Mouse (Mus musculus): Measurements from ENCODE around the gene Dync1i1. TPM values are rescaled to one million over a fixed set of nuclear protein-coding genes. Genes with fewer than 3 reads are reported as not detected.

Dync1i1 gene
- polyA plus RNA-seq, 1 experiment from 2014 or later = 4.0 TPM

DNA sequence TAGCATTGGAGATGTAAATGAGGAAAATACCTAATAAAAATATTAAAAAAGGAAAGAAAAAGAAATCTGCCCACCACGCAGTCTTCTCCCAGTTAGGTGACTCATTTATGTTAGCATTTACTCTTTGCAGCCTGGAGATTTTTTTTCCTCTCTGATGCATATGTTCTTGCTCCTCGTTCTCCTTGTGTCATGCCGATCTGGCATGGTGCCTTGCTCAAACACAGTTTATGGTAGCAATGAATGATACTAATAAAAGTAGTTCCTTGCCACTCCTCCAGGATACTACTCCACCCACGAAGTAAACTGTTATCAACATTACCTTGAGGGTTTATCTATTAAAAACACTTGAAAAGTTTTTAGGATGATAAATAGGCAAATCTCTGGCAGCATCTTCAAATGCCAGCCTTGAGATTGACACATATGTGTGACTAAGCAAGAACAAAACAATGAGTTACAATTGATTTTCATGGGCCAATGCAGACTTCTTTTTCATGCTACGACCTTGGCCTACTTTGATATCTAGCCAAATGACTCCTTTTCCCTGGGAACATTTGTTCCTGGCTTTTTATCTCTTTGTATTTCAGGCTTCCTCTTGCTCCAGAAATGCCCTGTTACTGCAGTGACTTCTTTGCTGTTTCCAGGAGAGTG is 68.8 kb downstream of the Dync1i1 start:
- no peak for DNase-seq (ENCODE audit: low spot score)
- Histone ChIP-seq H3K27ac (ENCODE audit: low read depth, low read length) (no peak overlapping the region), H3K27me3 (ENCODE audit: control insufficient read depth, insufficient read depth, low read length) (no peaks in the 10 kb centered on the region), H3K9ac (ENCODE audit: low read depth, low read length) (no peak overlapping the region), H3K9me3 (ENCODE audit: control insufficient read depth, low read length) (no peaks in the 10 kb centered on the region), H3K4me2 (replicated peaks; ENCODE audit: low read depth, low read length) (no peak overlapping the region), H3K4me1 (replicated peaks; ENCODE audit: control insufficient read depth, insufficient read depth, low read length) (no peaks in the 10 kb centered on the region), H3K36me3 (ENCODE audit: control insufficient read depth, insufficient read depth, low read length) (no peaks in the 10 kb centered on the region), H3K4me3 (ENCODE audit: low read depth, low read length) (no peak overlapping the region)
- ATAC-seq (ENCODE audit: low FRiP score) = no peak
- WGBS = 67% methylated on average over 5 of the region's 5 CpGs

DNA sequence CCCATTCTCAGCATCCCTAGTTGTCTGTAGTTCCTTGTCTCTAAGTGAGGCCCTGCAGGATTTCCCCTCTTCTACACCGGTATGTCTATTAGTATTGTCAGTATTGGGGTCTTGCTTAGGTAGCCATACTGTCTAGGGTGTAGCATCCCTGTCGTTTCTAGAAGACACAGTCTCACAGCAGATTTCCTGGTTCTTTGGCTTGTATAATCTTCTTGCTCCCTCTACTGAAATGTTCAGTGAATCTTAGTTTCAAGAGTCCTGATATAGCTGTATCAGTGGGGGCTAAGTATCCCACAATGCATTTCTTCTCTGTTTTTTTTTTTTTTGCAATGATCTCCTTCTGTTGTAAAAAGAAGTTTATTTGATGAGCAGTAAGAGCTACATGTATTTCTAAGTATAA is 69.9 kb downstream of the Dync1i1 start:
- Histone ChIP-seq H3K9me3 (ENCODE audit: control insufficient read depth, low read length) (no peaks in the 10 kb centered on the region), H3K9ac (ENCODE audit: low read depth, low read length) (no peak overlapping the region), H3K4me3 (ENCODE audit: low read depth, low read length) (no peak overlapping the region), H3K27me3 (ENCODE audit: control insufficient read depth, insufficient read depth, low read length) (no peaks in the 10 kb centered on the region), H3K4me1 (replicated peaks; ENCODE audit: control insufficient read depth, insufficient read depth, low read length) (no peaks in the 10 kb centered on the region), H3K36me3 (ENCODE audit: control insufficient read depth, insufficient read depth, low read length) (no peaks in the 10 kb centered on the region), H3K4me2 (replicated peaks; ENCODE audit: low read depth, low read length) (no peak overlapping the region), H3K27ac (ENCODE audit: low read depth, low read length) (no peak overlapping the region)
- ATAC-seq (ENCODE audit: low FRiP score) = no peak
- DNase-seq (ENCODE audit: low spot score) = no peak
- 84% methylated on average over 2 of the region's 2 CpGs for WGBS

DNA sequence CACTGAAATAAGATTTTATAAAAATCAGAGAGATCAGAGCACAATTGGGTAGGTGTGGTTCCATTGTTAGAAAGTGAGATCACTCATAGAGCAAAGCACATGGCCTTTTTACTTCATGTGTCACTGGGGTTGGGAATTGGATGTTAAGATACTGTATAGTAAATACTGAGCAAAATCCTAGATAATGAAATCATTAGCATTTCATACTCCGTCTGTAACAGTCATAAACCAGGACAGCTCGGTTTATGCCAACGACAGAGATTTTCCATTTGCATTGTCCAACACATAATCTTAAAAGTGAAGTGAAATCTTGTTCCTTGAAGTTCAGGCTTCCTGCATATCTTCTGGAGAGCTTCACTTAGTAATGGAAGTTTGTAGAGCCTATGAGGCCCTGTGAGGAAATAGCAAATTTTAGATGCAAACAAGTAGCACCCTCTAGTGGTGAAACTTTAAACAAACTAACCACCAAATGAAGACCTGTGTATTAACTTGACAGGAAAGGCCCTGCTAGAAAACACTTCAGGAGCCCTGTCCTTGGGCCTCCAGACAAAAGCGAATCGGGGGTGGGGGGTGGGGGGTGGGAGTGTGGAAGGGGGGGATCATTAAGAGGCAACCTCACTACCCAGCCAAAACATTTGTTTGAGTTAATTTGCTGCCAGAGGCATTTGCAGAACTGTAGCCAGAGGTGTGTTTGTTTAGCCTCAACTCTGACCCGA is 76.8 kb downstream of the Dync1i1 start:
- no peaks in the 10 kb centered on the region for H3K36me3 ChIP-seq (ENCODE audit: control insufficient read depth, insufficient read depth, low read length)
- no peaks in the 10 kb centered on the region for H3K27me3 ChIP-seq (ENCODE audit: control insufficient read depth, insufficient read depth, low read length)
- peak; percentile 69; the same call in 1 of the 2 replicates for ATAC-seq (ENCODE audit: low FRiP score)
- H3K9ac ChIP-seq (ENCODE audit: low read depth, low read length) = no peak overlapping the region
- WGBS = 53% methylated on average over 6 of the region's 6 CpGs
- H3K4me1 ChIP-seq (replicated peaks; ENCODE audit: control insufficient read depth, insufficient read depth, low read length) = no peaks in the 10 kb centered on the region
- DNase-seq (ENCODE audit: low spot score) = peak; percentile 72
- H3K9me3 ChIP-seq (ENCODE audit: control insufficient read depth, low read length) = no peaks in the 10 kb centered on the region
- H3K4me2 ChIP-seq (replicated peaks; ENCODE audit: low read depth, low read length) = no peak overlapping the region
- no peak overlapping the region for H3K27ac ChIP-seq (ENCODE audit: low read depth, low read length)
- H3K4me3 ChIP-seq (ENCODE audit: low read depth, low read length) = no peak overlapping the region

DNA sequence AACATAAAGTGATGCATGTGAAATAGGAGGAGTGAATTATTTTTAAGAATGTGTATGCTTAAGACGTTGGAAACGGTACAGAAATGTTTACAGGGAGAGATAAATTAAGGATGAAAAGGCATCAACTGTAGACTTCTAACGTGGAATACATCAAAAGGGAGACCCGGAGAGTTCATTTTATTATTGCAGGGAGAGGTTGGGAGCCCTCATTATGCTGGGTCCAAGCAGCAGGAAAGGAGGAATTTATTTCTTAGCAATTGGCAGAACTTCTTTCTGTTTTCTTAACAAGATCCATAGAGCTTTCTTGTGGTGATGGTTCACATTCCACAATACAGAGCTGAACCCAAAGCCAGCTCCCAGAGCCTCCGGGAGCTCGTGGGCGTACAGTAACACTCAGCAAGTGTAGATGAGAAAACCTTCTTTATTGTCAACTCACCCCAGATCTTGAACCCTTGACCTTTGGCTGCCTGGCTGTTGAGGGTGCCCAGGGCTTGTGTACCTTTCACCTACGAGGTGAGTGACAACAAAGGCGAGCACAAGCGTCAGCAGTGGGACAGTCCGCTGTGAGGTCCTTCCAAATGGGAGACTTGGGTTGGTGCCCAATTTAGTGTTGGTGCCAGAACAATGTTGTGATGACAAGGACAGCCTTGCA is 77.5 kb downstream of the Dync1i1 start:
- no peaks in the 10 kb centered on the region for H3K4me1 ChIP-seq (replicated peaks; ENCODE audit: control insufficient read depth, insufficient read depth, low read length)
- H3K4me2 ChIP-seq (replicated peaks; ENCODE audit: low read depth, low read length) = no peak overlapping the region
- H3K27ac ChIP-seq (ENCODE audit: low read depth, low read length) = no peak overlapping the region
- WGBS = 63% methylated on average over 11 of the region's 11 CpGs
- H3K9ac ChIP-seq (ENCODE audit: low read depth, low read length) = no peak overlapping the region
- ATAC-seq (ENCODE audit: low FRiP score) (no peak), DNase-seq (ENCODE audit: low spot score) (no peak)
- no peaks in the 10 kb centered on the region for H3K9me3 ChIP-seq (ENCODE audit: control insufficient read depth, low read length)
- no peaks in the 10 kb centered on the region for H3K36me3 ChIP-seq (ENCODE audit: control insufficient read depth, insufficient read depth, low read length)
- no peaks in the 10 kb centered on the region for H3K27me3 ChIP-seq (ENCODE audit: control insufficient read depth, insufficient read depth, low read length)
- H3K4me3 ChIP-seq (ENCODE audit: low read depth, low read length) = no peak overlapping the region

DNA sequence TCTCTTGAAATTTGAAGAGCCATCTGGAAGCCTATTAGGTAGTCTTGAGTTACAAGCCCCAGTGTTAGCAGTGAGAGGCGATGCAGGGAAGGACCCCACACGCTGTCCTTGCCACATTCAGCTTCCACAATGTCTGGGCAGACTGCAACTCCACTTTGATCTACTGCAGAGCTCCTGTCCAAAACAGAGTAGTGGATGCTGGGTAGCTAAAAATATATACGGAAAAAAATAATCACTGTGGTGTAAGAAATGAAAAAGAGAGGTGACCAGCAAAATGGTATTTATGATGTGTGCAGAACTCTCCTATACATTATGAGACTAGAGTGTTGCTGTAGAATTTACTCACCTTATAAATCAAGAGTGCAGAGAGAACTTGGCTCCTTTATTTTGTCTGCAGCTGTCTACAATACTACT is 82.6 kb downstream of the Dync1i1 start:
- Histone ChIP-seq H3K27me3 (ENCODE audit: control insufficient read depth, insufficient read depth, low read length) (no peaks in the 10 kb centered on the region), H3K4me2 (replicated peaks; ENCODE audit: low read depth, low read length) (no peak overlapping the region), H3K27ac (ENCODE audit: low read depth, low read length) (no peak overlapping the region), H3K4me3 (ENCODE audit: low read depth, low read length) (no peak overlapping the region), H3K36me3 (ENCODE audit: control insufficient read depth, insufficient read depth, low read length) (no peaks in the 10 kb centered on the region), H3K4me1 (replicated peaks; ENCODE audit: control insufficient read depth, insufficient read depth, low read length) (no peaks in the 10 kb centered on the region), H3K9ac (ENCODE audit: low read depth, low read length) (no peak overlapping the region), H3K9me3 (ENCODE audit: control insufficient read depth, low read length) (no peaks in the 10 kb centered on the region)
- 64% methylated on average over 3 of the region's 3 CpGs for WGBS
- ATAC-seq (ENCODE audit: low FRiP score) (no peak), DNase-seq (ENCODE audit: low spot score) (no peak)

DNA sequence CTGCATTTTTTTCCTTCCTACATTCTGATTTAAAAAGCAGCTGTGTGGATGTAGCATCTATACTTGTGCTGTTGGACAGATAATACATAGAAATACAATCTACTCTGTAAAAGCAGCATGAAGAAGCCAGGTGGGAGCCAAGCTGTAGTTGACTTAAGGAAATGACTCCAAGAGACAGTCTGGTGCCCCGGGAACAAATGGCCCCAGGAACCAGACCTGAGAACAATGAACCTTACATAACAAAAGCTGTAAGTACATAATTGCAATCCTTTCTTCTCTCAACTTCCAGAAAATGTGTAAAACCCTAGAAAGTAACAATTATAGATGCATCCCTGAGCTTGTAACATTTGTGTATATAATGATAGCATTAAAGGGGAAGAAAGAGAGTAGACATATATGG is 86.6 kb downstream of the Dync1i1 start:
- DNase-seq (ENCODE audit: low spot score) (no peak), ATAC-seq (ENCODE audit: low FRiP score) (no peak)
- Histone ChIP-seq H3K4me2 (replicated peaks; ENCODE audit: low read depth, low read length) (no peak overlapping the region), H3K36me3 (ENCODE audit: control insufficient read depth, insufficient read depth, low read length) (no peaks in the 10 kb centered on the region), H3K4me3 (ENCODE audit: low read depth, low read length) (no peak overlapping the region), H3K27me3 (ENCODE audit: control insufficient read depth, insufficient read depth, low read length) (no peaks in the 10 kb centered on the region), H3K9me3 (ENCODE audit: control insufficient read depth, low read length) (no peaks in the 10 kb centered on the region), H3K27ac (ENCODE audit: low read depth, low read length) (no peak overlapping the region), H3K9ac (ENCODE audit: low read depth, low read length) (no peak overlapping the region), H3K4me1 (replicated peaks; ENCODE audit: control insufficient read depth, insufficient read depth, low read length) (no peaks in the 10 kb centered on the region)
- 63% methylated on average over 1 of the region's 1 CpGs for WGBS

DNA sequence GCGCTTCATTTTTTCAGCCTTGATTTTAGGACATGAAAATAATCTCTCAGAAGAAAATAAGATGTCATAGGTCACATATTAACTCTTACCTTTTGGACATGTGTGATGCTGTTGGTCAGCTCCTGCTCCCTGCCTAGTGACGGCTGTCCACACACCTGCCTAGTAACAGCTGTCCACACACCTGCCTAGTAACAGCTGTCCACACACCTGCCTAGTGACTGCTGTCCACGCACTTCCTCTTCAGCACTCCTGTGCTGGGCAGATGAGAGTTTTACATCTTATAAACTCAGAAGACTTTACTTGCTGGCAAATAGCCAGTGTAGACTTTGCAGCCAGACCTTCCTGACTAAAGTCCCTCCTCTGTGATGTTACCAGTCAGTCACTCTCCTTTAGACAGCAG is 94.2 kb downstream of the Dync1i1 start:
- ATAC-seq (ENCODE audit: low FRiP score) = no peak
- Histone ChIP-seq H3K27me3 (ENCODE audit: control insufficient read depth, insufficient read depth, low read length) (no peaks in the 10 kb centered on the region), H3K36me3 (ENCODE audit: control insufficient read depth, insufficient read depth, low read length) (no peaks in the 10 kb centered on the region), H3K9me3 (ENCODE audit: control insufficient read depth, low read length) (no peaks in the 10 kb centered on the region), H3K4me1 (replicated peaks; ENCODE audit: control insufficient read depth, insufficient read depth, low read length) (no peaks in the 10 kb centered on the region), H3K9ac (ENCODE audit: low read depth, low read length) (no peak overlapping the region), H3K4me3 (ENCODE audit: low read depth, low read length) (no peak overlapping the region), H3K27ac (ENCODE audit: low read depth, low read length) (no peak overlapping the region), H3K4me2 (replicated peaks; ENCODE audit: low read depth, low read length) (no peak overlapping the region)
- 88% methylated on average over 3 of the region's 3 CpGs for WGBS
- DNase-seq (ENCODE audit: low spot score) = no peak

DNA sequence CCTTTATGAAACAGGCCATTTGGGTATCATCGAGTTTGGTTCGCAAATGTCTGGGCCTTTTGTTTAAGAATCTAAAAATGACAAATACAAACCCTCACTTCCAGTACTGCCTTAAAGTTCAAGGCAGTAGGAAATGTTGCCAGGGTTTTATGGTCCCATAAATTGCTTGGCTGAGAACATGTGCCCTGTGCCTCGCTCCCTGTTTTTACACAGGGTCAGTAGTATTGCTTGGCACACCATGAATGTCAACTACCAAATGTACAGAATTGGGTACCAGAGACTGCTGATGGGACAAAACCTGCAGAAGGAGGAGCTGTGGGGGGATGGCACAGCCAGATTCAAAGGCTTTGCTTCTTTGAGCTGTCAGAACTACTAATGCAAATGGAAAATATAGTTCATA is 100.0 kb downstream of the Dync1i1 start:
- no peak overlapping the region for H3K4me3 ChIP-seq (ENCODE audit: low read depth, low read length)
- DNase-seq (ENCODE audit: low spot score) = no peak
- WGBS = 91% methylated on average over 3 of the region's 3 CpGs
- H3K4me1 ChIP-seq (replicated peaks; ENCODE audit: control insufficient read depth, insufficient read depth, low read length) = no peaks in the 10 kb centered on the region
- no peak for ATAC-seq (ENCODE audit: low FRiP score)
- H3K4me2 ChIP-seq (replicated peaks; ENCODE audit: low read depth, low read length) = no peak overlapping the region
- H3K27ac ChIP-seq (ENCODE audit: low read depth, low read length) = no peak overlapping the region
- no peaks in the 10 kb centered on the region for H3K27me3 ChIP-seq (ENCODE audit: control insufficient read depth, insufficient read depth, low read length)
- H3K9ac ChIP-seq (ENCODE audit: low read depth, low read length) = no peak overlapping the region
- no peaks in the 10 kb centered on the region for H3K36me3 ChIP-seq (ENCODE audit: control insufficient read depth, insufficient read depth, low read length)
- no peaks in the 10 kb centered on the region for H3K9me3 ChIP-seq (ENCODE audit: control insufficient read depth, low read length)

DNA sequence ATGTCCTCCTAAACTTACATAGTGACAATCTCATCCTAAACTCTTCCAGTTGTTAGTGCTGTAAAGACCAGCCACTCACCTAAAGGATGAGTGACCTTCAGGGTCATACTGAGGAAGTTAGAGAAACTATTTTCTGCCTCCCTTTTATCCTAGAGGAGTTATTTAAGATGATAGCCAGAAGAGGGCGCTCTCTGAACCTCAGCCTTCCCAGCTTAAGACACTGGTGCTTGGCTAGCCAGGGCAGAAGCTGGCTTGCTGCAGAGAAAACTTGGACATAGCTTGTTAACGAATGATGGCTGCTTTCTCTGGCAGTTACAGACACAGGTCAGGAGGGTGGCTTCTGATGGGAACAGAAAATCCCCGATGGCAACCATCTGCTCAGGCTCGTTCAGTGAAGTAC is 101.6 kb downstream of the Dync1i1 start:
- no peaks in the 10 kb centered on the region for H3K27me3 ChIP-seq (ENCODE audit: control insufficient read depth, insufficient read depth, low read length)
- no peak overlapping the region for H3K27ac ChIP-seq (ENCODE audit: low read depth, low read length)
- 55% methylated on average over 4 of the region's 4 CpGs for WGBS
- no peak for ATAC-seq (ENCODE audit: low FRiP score)
- no peak overlapping the region for H3K9ac ChIP-seq (ENCODE audit: low read depth, low read length)
- H3K4me2 ChIP-seq (replicated peaks; ENCODE audit: low read depth, low read length) = no peak overlapping the region
- H3K4me1 ChIP-seq (replicated peaks; ENCODE audit: control insufficient read depth, insufficient read depth, low read length) = no peaks in the 10 kb centered on the region
- no peaks in the 10 kb centered on the region for H3K9me3 ChIP-seq (ENCODE audit: control insufficient read depth, low read length)
- peak; percentile 26 for DNase-seq (ENCODE audit: low spot score)
- no peaks in the 10 kb centered on the region for H3K36me3 ChIP-seq (ENCODE audit: control insufficient read depth, insufficient read depth, low read length)
- H3K4me3 ChIP-seq (ENCODE audit: low read depth, low read length) = no peak overlapping the region
